ENCODE assay signal across 26 mouse cellular contexts in genomic region chr2:173156923-173157322, GRCm38 (mm10). TPM values are rescaled to one million over a fixed set of nuclear protein-coding genes. Genes with fewer than 3 reads are reported as not detected.
DNase-seq lines count a peak whose midpoint lies in the region; ATAC-seq and TF ChIP-seq lines count a peak whose summit lies in the region.
"Had no signal": no experiment of that assay in that cellular context is flagged by ENCODE, and none has a peak within 500 bp of the region (broad histone marks: within the 10 kb centered on the region; RNA-seq: fewer than 3 reads in every experiment).

No protein-coding gene starts in this region.

- peaks cover 5% of the 10 kb centered on the region for H3K4me1 ChIP-seq in kidney, adult 2 months (ENCODE audit: control insufficient read depth, insufficient read depth, low read length)
- H3K4me1 ChIP-seq in liver, postnatal 0 days (ENCODE audit: insufficient read depth): peaks cover 3% of the 10 kb centered on the region
- H3K4me1 ChIP-seq in liver, embryonic 12.5 days: no peaks in the 10 kb centered on the region
- H3K4me1 ChIP-seq in small intestine, adult 2 months (ENCODE audit: control insufficient read depth, insufficient read depth, insufficient read length, low read length): peaks cover 14% of the 10 kb centered on the region
- H3K4me1 ChIP-seq: embryonic facial prominence, embryonic 12.5 days had no signal

- TF ChIP-seq POLR2A in kidney, adult 2 months (IDR thresholded peaks at IDR 0.05; ENCODE audit: low read depth, low read length): peak; percentile 69
- no peak for TF ChIP-seq POLR2A in small intestine, adult 2 months (IDR thresholded peaks at IDR 0.05; ENCODE audit: low read depth, low read length)

- H3K27ac ChIP-seq in kidney, adult 2 months (ENCODE audit: insufficient read depth, low read depth, low read length): peak overlapping the region; percentile 96
- H3K27ac ChIP-seq in liver, postnatal 0 days (ENCODE audit: low read depth): peak overlapping the region; percentile 50
- no peak overlapping the region for H3K27ac ChIP-seq in liver, embryonic 12.5 days
- H3K27ac ChIP-seq in small intestine, adult 2 months (ENCODE audit: insufficient read depth, low read depth, low read length): no peak overlapping the region
- H3K27ac ChIP-seq: embryonic facial prominence, embryonic 12.5 days; embryonic facial prominence, embryonic 15.5 days; heart, adult 2 months; hindbrain, embryonic 12.5 days; hindbrain, embryonic 15.5 days had no signal

- H3K4me3 ChIP-seq in kidney, adult 2 months (ENCODE audit: insufficient read depth, low read depth, low read length): peak overlapping the region; percentile 48
- no peak overlapping the region for H3K4me3 ChIP-seq in liver, postnatal 0 days (ENCODE audit: low read depth, low read length)
- H3K4me3 ChIP-seq in liver, embryonic 12.5 days: no peak overlapping the region
- peak overlapping the region; percentile 22 for H3K4me3 ChIP-seq in small intestine, adult 2 months (ENCODE audit: low read depth, low read length)
- H3K4me3 ChIP-seq: embryonic facial prominence, embryonic 12.5 days; embryonic facial prominence, embryonic 15.5 days; heart, adult 2 months; hindbrain, embryonic 12.5 days; hindbrain, embryonic 15.5 days had no signal

- no peaks in the 10 kb centered on the region for H3K27me3 ChIP-seq in kidney, adult 2 months (replicated peaks; ENCODE audit: control insufficient read depth, insufficient read depth, low read length)
- H3K27me3 ChIP-seq in liver, postnatal 0 days (ENCODE audit: insufficient read depth, low read length): no peaks in the 10 kb centered on the region
- H3K27me3 ChIP-seq in liver, embryonic 12.5 days (replicated peaks): 0 out of 2 replicates have a peak, but pooled peaks cover 8% of the 10 kb centered on the region
- no peaks in the 10 kb centered on the region for H3K27me3 ChIP-seq in small intestine, adult 2 months (ENCODE audit: control insufficient read depth, insufficient read depth, low read length)
- H3K27me3 ChIP-seq: embryonic facial prominence, embryonic 12.5 days; embryonic facial prominence, embryonic 15.5 days; hindbrain, embryonic 12.5 days; hindbrain, embryonic 15.5 days had no signal

- peak; percentile 0; the same call in 1 of the 2 replicates for TF ChIP-seq CTCF in kidney, adult 2 months (conservative IDR thresholded peaks at IDR 0.05; ENCODE audit: insufficient read depth, insufficient read length, low read depth, low read length)
- TF ChIP-seq CTCF in liver, postnatal 0 days (IDR thresholded peaks at IDR 0.05; ENCODE audit: low read depth): no peak
- no peak for TF ChIP-seq CTCF in small intestine, adult 2 months (IDR thresholded peaks at IDR 0.05; ENCODE audit: extremely low read depth, insufficient read length, insufficient replicate concordance, low read depth, low read length)

- H3K36me3 ChIP-seq in kidney, adult 2 months (ENCODE audit: control insufficient read depth, insufficient read depth, low read length): peaks cover 28% of the 10 kb centered on the region
- H3K36me3 ChIP-seq in liver, postnatal 0 days (replicated peaks; ENCODE audit: insufficient read depth, low read length): no peaks in the 10 kb centered on the region
- H3K36me3 ChIP-seq in liver, embryonic 12.5 days: no peaks in the 10 kb centered on the region
- peaks cover 30% of the 10 kb centered on the region for H3K36me3 ChIP-seq in small intestine, adult 2 months (ENCODE audit: control insufficient read depth, insufficient read depth, low read length)
- H3K36me3 ChIP-seq: embryonic facial prominence, embryonic 12.5 days; embryonic facial prominence, embryonic 15.5 days; hindbrain, embryonic 12.5 days; hindbrain, embryonic 15.5 days had no signal

- H3K4me2 ChIP-seq in liver, postnatal 0 days (ENCODE audit: low read depth, low read length): peak overlapping the region; percentile 23; the same call in 1 of the 2 replicates
- no peak overlapping the region for H3K4me2 ChIP-seq in liver, embryonic 12.5 days
- H3K4me2 ChIP-seq: embryonic facial prominence, embryonic 12.5 days; embryonic facial prominence, embryonic 15.5 days; heart, embryonic 11.5 days; hindbrain, embryonic 12.5 days; hindbrain, embryonic 15.5 days had no signal

- no peak for DNase-seq in kidney, adult 2 months
- no peak for DNase-seq in kidney, postnatal 4 days
- peak; percentile 48 for DNase-seq in liver, postnatal 0 days
- DNase-seq: adrenal gland, postnatal 10 days; adrenal gland, postnatal 36 days; cerebellum, adult 11 months; cerebellum, adult 2 months; cerebellum, adult 9-11 months; cerebellum, postnatal 25 days; forebrain, postnatal 0 days; gastrocnemius, postnatal 25 days; heart, adult 2 months had no signal

- H3K9ac ChIP-seq in liver, postnatal 0 days (replicated peaks): peak overlapping the region; percentile 44
- no peak overlapping the region for H3K9ac ChIP-seq in liver, embryonic 12.5 days
- H3K9ac ChIP-seq: embryonic facial prominence, embryonic 12.5 days; embryonic facial prominence, embryonic 15.5 days; forebrain, postnatal 0 days; hindbrain, embryonic 12.5 days; hindbrain, embryonic 15.5 days had no signal

- H3K9me3 ChIP-seq in liver, postnatal 0 days (ENCODE audit: low read length): no peaks in the 10 kb centered on the region
- no peaks in the 10 kb centered on the region for H3K9me3 ChIP-seq in liver, embryonic 12.5 days (replicated peaks)
- H3K9me3 ChIP-seq: embryonic facial prominence, embryonic 12.5 days; embryonic facial prominence, embryonic 15.5 days; hindbrain, embryonic 12.5 days; hindbrain, embryonic 15.5 days had no signal

- 56% methylated on average over 13 of the region's 13 CpGs for whole genome bisulfite sequencing in kidney, adult 2 months
- 80% methylated on average over 13 of the region's 13 CpGs for WGBS in liver, postnatal 0 days (ENCODE audit: insufficient replicate concordance)
- WGBS in liver, embryonic 12.5 days (ENCODE audit: insufficient replicate concordance): 72% methylated on average over 13 of the region's 13 CpGs
- 91% methylated on average over 13 of the region's 13 CpGs for WGBS in small intestine, adult 2 months

- TF ChIP-seq EP300 in liver, postnatal 0 days (IDR thresholded peaks at IDR 0.05; ENCODE audit: low read depth): no peak

- ATAC-seq in liver, postnatal 0 days: no peak
- no peak for ATAC-seq in liver, embryonic 12.5 days
- ATAC-seq in activated CD4-positive, CD25-positive, alpha-beta regulatory T cell, adult 4 months: no peak
- ATAC-seq: CD4-positive, CD25-positive, alpha-beta regulatory T cell, adult 4 months; forebrain, embryonic 14.5 days; forebrain, postnatal 0 days had no signal

RNA-seq across cellular contexts. Expression of gene Pck1, which starts 4.1 kb away (rescaled TPM):
- 648 and 871 TPM in 2 replicates for polyA plus RNA-seq in kidney, adult 2 months (2012; rRNA removed)
- polyA plus RNA-seq in liver, postnatal 0 days (2015; fragmentation: Nextera tagmentation; extraction: Ambion mirVana): 414 and 703 TPM in 2 replicates
- 0.07 and 0.20 TPM in 2 replicates for polyA plus RNA-seq in liver, embryonic 12.5 days (2016; fragmentation: Nextera tagmentation; extraction: Ambion mirVana)
- 5.2 and 46.3 TPM in 2 replicates for polyA plus RNA-seq in small intestine, adult 2 months (2012; rRNA removed)
- not detected for polyA plus RNA-seq in activated CD4-positive, CD25-positive, alpha-beta regulatory T cell, adult 4 months (2017; shearing (Covaris generic))
- polyA plus RNA-seq: C2C12; CD4-positive, CD25-positive, alpha-beta regulatory T cell, adult 4 months; cerebellum, adult 2 months; embryonic facial prominence, embryonic 12.5 days; embryonic facial prominence, embryonic 15.5 days; forebrain, embryonic 11.5 days; forebrain, embryonic 14.5 days; forebrain, postnatal 0 days; heart, embryonic 11.5 days; heart, embryonic 14.5 days; hindbrain, embryonic 12.5 days; hindbrain, embryonic 15.5 days had no signal

RNA-seq across cellular contexts. Expression of gene Ctcfl, which starts 37.6 kb away (rescaled TPM):
- 0.03 TPM in 2 replicates for polyA plus RNA-seq in kidney, adult 2 months (2012; rRNA removed)
- 0.21 and 0.25 TPM in 2 replicates for polyA plus RNA-seq in liver, postnatal 0 days (2015; fragmentation: Nextera tagmentation; extraction: Ambion mirVana)
- polyA plus RNA-seq in liver, embryonic 12.5 days (2016; fragmentation: Nextera tagmentation; extraction: Ambion mirVana): 0.04 and 0.06 TPM in 2 replicates
- 0.05 TPM in 1 of 2 replicates, not detected in the other for polyA plus RNA-seq in small intestine, adult 2 months (2012; rRNA removed)
- polyA plus RNA-seq in activated CD4-positive, CD25-positive, alpha-beta regulatory T cell, adult 4 months (2017; shearing (Covaris generic)): under 1 TPM in 1 of 2 experiments, not detected in 1; 0.17 TPM
- polyA plus RNA-seq: C2C12; CD4-positive, CD25-positive, alpha-beta regulatory T cell, adult 4 months; cerebellum, adult 2 months; forebrain, embryonic 11.5 days; forebrain, embryonic 14.5 days; frontal cortex, adult 2 months; heart, adult 2 months had no signal

Comparison
In these comparisons a context has a peak if more than half of its experiments do, and no peak if none do; other contexts are left out.
1. H3K27ac ChIP-seq: peak in kidney, adult 2 months (single experiment) and liver, postnatal 0 days (single experiment); none in liver, embryonic 12.5 days (single experiment) and small intestine, adult 2 months (single experiment).
2. H3K4me3 ChIP-seq: peak in kidney, adult 2 months (single experiment) and small intestine, adult 2 months (single experiment); none in liver, postnatal 0 days (single experiment) and liver, embryonic 12.5 days (single experiment).